Mouse (Mus musculus) neural tube, embryonic 10.5 days (tissue): ENCODE data around the gene Pla2g2f.

ENCODE experiments used
- DNase-seq: peaks from one replicate; pipeline ENCODE4 v3.0.0-alpha.2; 2017; ENCODE audit warnings: low spot score; ENCODE audit errors: extremely low spot score

The Pla2g2f gene

GRCm38 (mm10) chr4:138718586-138719263 lies 38.7 kb downstream of the Pla2g2f start:
- no peak for DNase-seq

GRCm38 (mm10) chr4:138716697-138717096 lies 40.7 kb downstream of the Pla2g2f start:
- DNase-seq = no peak

- no peak for DNase-seq
These were observed 43.2 kb downstream of the Pla2g2f start for GRCm38 (mm10) chr4:138714186-138714585.

GRCm38 (mm10) chr4:138712621-138713020 lies 44.8 kb downstream of the Pla2g2f start:
- DNase-seq = no peak

- no peak for DNase-seq
These were observed 45.3 kb downstream of the Pla2g2f start for GRCm38 (mm10) chr4:138712096-138712495.

GRCm38 (mm10) chr4:138711051-138711820 lies 46.2 kb downstream of the Pla2g2f start:
- no peak for DNase-seq

GRCm38 (mm10) chr4:138710633-138711032 lies 46.8 kb downstream of the Pla2g2f start:
- no peak for DNase-seq

- DNase-seq = no peak
These were observed 47.5 kb downstream of the Pla2g2f start for GRCm38 (mm10) chr4:138709944-138710343.

- DNase-seq = no peak
These were observed 48.2 kb downstream of the Pla2g2f start for GRCm38 (mm10) chr4:138709246-138709645.

GRCm38 (mm10) chr4:138708636-138709035 lies 48.8 kb downstream of the Pla2g2f start:
- DNase-seq = peak; percentile 53

- DNase-seq = no peak
These were observed 50.8 kb downstream of the Pla2g2f start for GRCm38 (mm10) chr4:138706620-138707019.

- DNase-seq = no peak
These were observed 53.3 kb downstream of the Pla2g2f start for GRCm38 (mm10) chr4:138704169-138704568.

GRCm38 (mm10) chr4:138703591-138703990 lies 53.8 kb downstream of the Pla2g2f start:
- DNase-seq = no peak

GRCm38 (mm10) chr4:138702528-138702927 lies 54.9 kb downstream of the Pla2g2f start:
- DNase-seq = no peak

- DNase-seq = no peak
These were observed 55.4 kb downstream of the Pla2g2f start for GRCm38 (mm10) chr4:138702031-138702430.

- DNase-seq = no peak
These were observed 56.3 kb downstream of the Pla2g2f start for GRCm38 (mm10) chr4:138701111-138701510.
